Mouse (Mus musculus) hindbrain, embryonic 14.5 days (tissue): Measurements from ENCODE around the gene Ncoa5. TPM values are rescaled to one million over a fixed set of nuclear protein-coding genes. Genes with fewer than 3 reads are reported as not detected.

ENCODE experiments used
- ATAC-seq: fragments of 200-750 bp; cut with Nextera tagmentation; 2 replicates; pipeline ENCODE4 v1.8.0; 2017; ENCODE audit warnings: moderate number of reproducible peaks, mild to moderate bottlenecking, moderate TSS enrichment, moderate library complexity; ENCODE audit not compliant: low FRiP score
- DNase-seq: peaks from one replicate; pipeline ENCODE4 v3.0.0-alpha.2; 2015; ENCODE audit warnings: low spot score
- H3K27ac ChIP-seq: fragments of 300-500 bp; sonication (generic); 2 replicates; pipeline ENCODE4 v1.5.1; 2014; ENCODE audit warnings: mild to moderate bottlenecking, moderate library complexity
- H3K27me3 ChIP-seq: fragments of 300-500 bp; sonication (generic); 2 replicates; pipeline ENCODE4 v1.6.1; 2014; ENCODE audit warnings: mild to moderate bottlenecking, low read length, mixed read lengths; ENCODE audit not compliant: control insufficient read depth, insufficient read depth
- H3K36me3 ChIP-seq: fragments of 300-500 bp; sonication (generic); replicated peaks from 2 replicates; pipeline ENCODE4 v1.6.1; 2014; ENCODE audit not compliant: control insufficient read depth, insufficient read depth
- H3K4me1 ChIP-seq: fragments of 300-500 bp; sonication (generic); replicated peaks from 2 replicates; pipeline ENCODE4 v1.6.1; 2014; ENCODE audit warnings: antibody characterized with exemption, low read length, mixed read lengths; ENCODE audit not compliant: control insufficient read depth, insufficient read depth
- H3K4me2 ChIP-seq: fragments of 300-500 bp; sonication (generic); replicated peaks from 2 replicates; pipeline ENCODE4 v1.6.1; 2014; ENCODE audit warnings: mild to moderate bottlenecking, moderate library complexity
- H3K4me3 ChIP-seq: fragments of 300-500 bp; sonication (generic); replicated peaks from 2 replicates; pipeline ENCODE4 v1.5.1; 2014; ENCODE audit warnings: mild to moderate bottlenecking, low read length
- H3K9ac ChIP-seq: fragments of 300-500 bp; sonication (generic); 2 replicates; pipeline ENCODE4 v1.6.1; 2014
- H3K9me3 ChIP-seq: fragments of 300-500 bp; sonication (generic); 2 replicates; pipeline ENCODE4 v1.6.1; 2016; ENCODE audit warnings: low read length; ENCODE audit not compliant: control insufficient read depth
- WGBS: fragments of 180-500 bp; shearing (Covaris S2); extraction: QIAGEN DNeasy Blood & Tissue Kit; methylation state at CpG from one replicate; pipeline ENCODE4 v1.1.7; 2014; 5-methylcytosine and 5-hydroxymethylcytosine counted together
- polyA plus RNA-seq: library from polyadenylated mRNA; unstranded; fragments of >200 nt; fragmentation: Nextera tagmentation; extraction: Ambion mirVana; gene quantifications from 2 replicates; pipeline ENCODE4 v1.2.1, GENCODE M21; 2014

Ncoa5 gene
- polyA plus RNA-seq, 1 experiment from 2014 or later, result 83.1 TPM

- H3K27me3 ChIP-seq, result peaks cover 6% of the 10 kb centered on the region
- H3K9me3 ChIP-seq, result no peaks in the 10 kb centered on the region
- peaks cover 100% of the 10 kb centered on the region for H3K36me3 ChIP-seq
- no peak overlapping the region for H3K9ac ChIP-seq
- H3K4me2 ChIP-seq, result no peak overlapping the region
- H3K27ac ChIP-seq, result no peak overlapping the region
- DNase-seq (no peak), ATAC-seq (no peak)
- no peak overlapping the region for H3K4me3 ChIP-seq
- 77% methylated on average over 3 of the region's 3 CpGs for WGBS
- peaks cover 6% of the 10 kb centered on the region; the same call in 1 of the 2 replicates for H3K4me1 ChIP-seq
These were observed 31.6 kb downstream of the Ncoa5 start for GRCm38 (mm10) chr2:165003108-165003507.

- no peak for DNase-seq
- Histone ChIP-seq H3K4me2 (no peak overlapping the region), H3K36me3 (peaks cover 100% of the 10 kb centered on the region), H3K27ac (no peak overlapping the region), H3K4me1 (peaks cover 18% of the 10 kb centered on the region; the same call in 1 of the 2 replicates), H3K4me3 (no peak overlapping the region), H3K9me3 (no peaks in the 10 kb centered on the region), H3K27me3 (peaks cover 16% of the 10 kb centered on the region), H3K9ac (no peak overlapping the region)
- ATAC-seq, result no peak
- WGBS, result 92% methylated on average over 13 of the region's 13 CpGs
These were observed 32.7 kb downstream of the Ncoa5 start for GRCm38 (mm10) chr2:165001958-165002357.

GRCm38 (mm10) chr2:164997721-164998428 lies 36.8 kb downstream of the Ncoa5 start:
- peaks cover 82% of the 10 kb centered on the region for H3K36me3 ChIP-seq
- H3K4me1 ChIP-seq, result peaks cover 20% of the 10 kb centered on the region; the same call in 1 of the 2 replicates
- no peak overlapping the region for H3K27ac ChIP-seq
- H3K9ac ChIP-seq, result peak overlapping the region; percentile 53
- ATAC-seq (no peak), DNase-seq (no peak)
- 3% methylated on average over 48 of the region's 52 CpGs for WGBS
- H3K4me2 ChIP-seq, result peak overlapping the region; percentile 50
- H3K4me3 ChIP-seq, result peak overlapping the region; percentile 18
- H3K27me3 ChIP-seq, result peaks cover 16% of the 10 kb centered on the region
- H3K9me3 ChIP-seq, result no peaks in the 10 kb centered on the region

GRCm38 (mm10) chr2:164996848-164997720 lies 37.6 kb downstream of the Ncoa5 start:
- Histone ChIP-seq H3K4me2 (peak overlapping the region; percentile 50), H3K4me3 (peak overlapping the region; percentile 18), H3K4me1 (peaks cover 20% of the 10 kb centered on the region; the same call in 1 of the 2 replicates), H3K9me3 (no peaks in the 10 kb centered on the region), H3K36me3 (peaks cover 74% of the 10 kb centered on the region), H3K27me3 (peaks cover 16% of the 10 kb centered on the region), H3K9ac (peak overlapping the region; percentile 53), H3K27ac (no peak overlapping the region)
- 13% methylated on average over 49 of the region's 49 CpGs for WGBS
- no peak for ATAC-seq
- DNase-seq, result no peak

GRCm38 (mm10) chr2:164995976-164996375 lies 38.7 kb downstream of the Ncoa5 start:
- no peaks in the 10 kb centered on the region for H3K9me3 ChIP-seq
- peaks cover 20% of the 10 kb centered on the region; the same call in 1 of the 2 replicates for H3K4me1 ChIP-seq
- no peak for DNase-seq
- WGBS, result 74% methylated on average over 11 of the region's 11 CpGs
- H3K9ac ChIP-seq, result no peak overlapping the region
- no peak overlapping the region for H3K27ac ChIP-seq
- no peak overlapping the region for H3K4me2 ChIP-seq
- peaks cover 63% of the 10 kb centered on the region for H3K36me3 ChIP-seq
- no peak overlapping the region for H3K4me3 ChIP-seq
- ATAC-seq, result no peak
- peaks cover 16% of the 10 kb centered on the region for H3K27me3 ChIP-seq

- DNase-seq, result no peak
- peaks cover 20% of the 10 kb centered on the region; the same call in 1 of the 2 replicates for H3K4me1 ChIP-seq
- H3K36me3 ChIP-seq, result peaks cover 52% of the 10 kb centered on the region
- no peak overlapping the region for H3K27ac ChIP-seq
- no peaks in the 10 kb centered on the region for H3K9me3 ChIP-seq
- no peak overlapping the region for H3K9ac ChIP-seq
- 55% methylated on average over 21 of the region's 21 CpGs for WGBS
- H3K4me3 ChIP-seq, result no peak overlapping the region
- peaks cover 16% of the 10 kb centered on the region for H3K27me3 ChIP-seq
- H3K4me2 ChIP-seq, result no peak overlapping the region
- ATAC-seq, result no peak
These were observed 39.8 kb downstream of the Ncoa5 start for GRCm38 (mm10) chr2:164994659-164995428.

- 78% methylated on average over 11 of the region's 11 CpGs for WGBS
- Histone ChIP-seq H3K27ac (no peak overlapping the region), H3K9ac (no peak overlapping the region), H3K4me3 (no peak overlapping the region), H3K4me2 (no peak overlapping the region), H3K9me3 (no peaks in the 10 kb centered on the region), H3K36me3 (peaks cover 45% of the 10 kb centered on the region), H3K4me1 (peaks cover 20% of the 10 kb centered on the region; the same call in 1 of the 2 replicates), H3K27me3 (peaks cover 16% of the 10 kb centered on the region)
- DNase-seq (no peak), ATAC-seq (no peak)
These were observed 40.5 kb downstream of the Ncoa5 start for GRCm38 (mm10) chr2:164994156-164994555.

GRCm38 (mm10) chr2:164991808-164992207 lies 42.9 kb downstream of the Ncoa5 start:
- H3K4me2 ChIP-seq, result no peak overlapping the region
- 50% methylated on average over 10 of the region's 10 CpGs for WGBS
- H3K9ac ChIP-seq, result no peak overlapping the region
- no peak for ATAC-seq
- no peaks in the 10 kb centered on the region for H3K9me3 ChIP-seq
- H3K4me3 ChIP-seq, result no peak overlapping the region
- no peak overlapping the region for H3K27ac ChIP-seq
- H3K36me3 ChIP-seq, result peaks cover 35% of the 10 kb centered on the region
- 0 out of 2 replicates have a peak, but pooled peaks cover under 1% of the 10 kb centered on the region for H3K4me1 ChIP-seq
- no peak for DNase-seq
- H3K27me3 ChIP-seq, result no peaks in the 10 kb centered on the region
